Mouse (Mus musculus) lung, embryonic 15.5 days (tissue): ENCODE results near the gene Cdh11. TPM values are rescaled to one million over a fixed set of nuclear protein-coding genes. Genes with fewer than 3 reads are reported as not detected.
A peak's percentile ranks its signal among the peaks of the same experiment; 100 is the strongest.

ENCODE experiments used
- ATAC-seq: fragments of 200-750 bp; cut with Nextera tagmentation; 2 replicates; pipeline ENCODE4 v1.8.0; 2017; ENCODE audit warnings: moderate number of reproducible peaks, borderline replicate concordance; ENCODE audit not compliant: low FRiP score, low TSS enrichment; ENCODE audit errors: extremely low read depth
- H3K27ac ChIP-seq: fragments of 300-500 bp; sonication (generic); 2 replicates; pipeline ENCODE4 v1.5.1; 2015; ENCODE audit warnings: moderate library complexity, mild to moderate bottlenecking, inconsistent platforms
- H3K27me3 ChIP-seq: fragments of 300-500 bp; sonication (generic); 2 replicates; pipeline ENCODE4 v1.6.1; 2015; ENCODE audit warnings: inconsistent platforms
- H3K36me3 ChIP-seq: fragments of 300-500 bp; sonication (generic); 2 replicates; pipeline ENCODE4 v1.6.1; 2015; ENCODE audit warnings: inconsistent platforms
- H3K4me1 ChIP-seq: fragments of 300-500 bp; sonication (generic); 2 replicates; pipeline ENCODE4 v1.6.1; 2015; ENCODE audit warnings: inconsistent platforms
- H3K4me2 ChIP-seq: fragments of 300-500 bp; sonication (generic); 2 replicates; pipeline ENCODE4 v1.6.1; 2015; ENCODE audit warnings: inconsistent platforms, mild to moderate bottlenecking, moderate library complexity
- H3K4me3 ChIP-seq: fragments of 300-500 bp; sonication (generic); 2 replicates; pipeline ENCODE4 v1.5.1; 2015; ENCODE audit warnings: mild to moderate bottlenecking, inconsistent platforms
- H3K9ac ChIP-seq: fragments of 300-500 bp; sonication (generic); 2 replicates; pipeline ENCODE4 v1.6.1; 2015; ENCODE audit warnings: inconsistent platforms
- H3K9me3 ChIP-seq: fragments of 300-500 bp; sonication (generic); 2 replicates; pipeline ENCODE4 v1.6.1; 2016; ENCODE audit warnings: inconsistent platforms
- WGBS: fragments of 180-500 bp; shearing (Covaris S2); methylation state at CpG from one replicate; pipeline ENCODE4 v1.1.7; 2015; 5-methylcytosine and 5-hydroxymethylcytosine counted together
- polyA plus RNA-seq: library from polyadenylated mRNA; unstranded; fragments of >200 nt; fragmentation: Nextera tagmentation; extraction: Ambion mirVana; gene quantifications from 2 replicates; pipeline ENCODE4 v1.2.1, GENCODE M21; 2015

The Cdh11 gene
- polyA plus RNA-seq, 1 experiment from 2014 or later, result 178 TPM

- 83% methylated on average over 5 of the region's 5 CpGs for WGBS
- ATAC-seq, result no peak
- Histone ChIP-seq H3K27ac (no peak overlapping the region), H3K36me3 (peaks cover 8% of the 10 kb centered on the region; the same call in 1 of the 2 replicates), H3K4me1 (no peaks in the 10 kb centered on the region), H3K4me3 (no peak overlapping the region), H3K9ac (no peak overlapping the region), H3K27me3 (no peaks in the 10 kb centered on the region), H3K4me2 (no peak overlapping the region), H3K9me3 (no peaks in the 10 kb centered on the region)
Observed at GRCm38 (mm10) chr8:102753839-102754238, 31.6 kb downstream of the Cdh11 start.

GRCm38 (mm10) chr8:102742940-102743339 is 42.5 kb downstream of the Cdh11 start:
- Histone ChIP-seq H3K36me3 (no peaks in the 10 kb centered on the region), H3K4me2 (no peak overlapping the region), H3K4me1 (peaks cover 3% of the 10 kb centered on the region; the same call in 1 of the 2 replicates), H3K27ac (no peak overlapping the region), H3K9ac (no peak overlapping the region), H3K9me3 (no peaks in the 10 kb centered on the region), H3K4me3 (no peak overlapping the region), H3K27me3 (no peaks in the 10 kb centered on the region)
- no peak for ATAC-seq
- 70% methylated on average over 3 of the region's 3 CpGs for WGBS

- peaks cover 3% of the 10 kb centered on the region; the same call in 1 of the 2 replicates for H3K4me1 ChIP-seq
- no peak overlapping the region for H3K4me3 ChIP-seq
- no peaks in the 10 kb centered on the region for H3K9me3 ChIP-seq
- no peaks in the 10 kb centered on the region for H3K27me3 ChIP-seq
- H3K4me2 ChIP-seq, result no peak overlapping the region
- H3K9ac ChIP-seq, result no peak overlapping the region
- no peak overlapping the region for H3K27ac ChIP-seq
- ATAC-seq, result no peak
- 80% methylated on average over 5 of the region's 5 CpGs for WGBS
- no peaks in the 10 kb centered on the region for H3K36me3 ChIP-seq
Observed at GRCm38 (mm10) chr8:102742008-102742591, 43.3 kb downstream of the Cdh11 start.

- H3K9ac ChIP-seq, result no peak overlapping the region
- no peak overlapping the region for H3K4me2 ChIP-seq
- no peaks in the 10 kb centered on the region for H3K9me3 ChIP-seq
- peaks cover 3% of the 10 kb centered on the region; the same call in 1 of the 2 replicates for H3K4me1 ChIP-seq
- H3K36me3 ChIP-seq, result no peaks in the 10 kb centered on the region
- H3K27me3 ChIP-seq, result no peaks in the 10 kb centered on the region
- WGBS, result 47% methylated on average over 4 of the region's 4 CpGs
- no peak overlapping the region for H3K27ac ChIP-seq
- no peak for ATAC-seq
- H3K4me3 ChIP-seq, result no peak overlapping the region
Observed at GRCm38 (mm10) chr8:102740963-102741362, 44.5 kb downstream of the Cdh11 start.

GRCm38 (mm10) chr8:102738961-102739487 is 46.4 kb downstream of the Cdh11 start:
- Histone ChIP-seq H3K27me3 (no peaks in the 10 kb centered on the region), H3K27ac (no peak overlapping the region), H3K4me3 (no peak overlapping the region), H3K4me2 (no peak overlapping the region), H3K4me1 (peaks cover 3% of the 10 kb centered on the region; the same call in 1 of the 2 replicates), H3K9ac (no peak overlapping the region), H3K9me3 (no peaks in the 10 kb centered on the region), H3K36me3 (0 out of 2 replicates have a peak, but pooled peaks cover 2% of the 10 kb centered on the region)
- 0 out of 2 replicates have a peak, but pooled peaks have one; percentile 9 for ATAC-seq
- WGBS, result 82% methylated on average over 7 of the region's 7 CpGs

- Histone ChIP-seq H3K9me3 (no peaks in the 10 kb centered on the region), H3K9ac (no peak overlapping the region), H3K4me2 (no peak overlapping the region), H3K36me3 (0 out of 2 replicates have a peak, but pooled peaks cover 2% of the 10 kb centered on the region), H3K27ac (no peak overlapping the region), H3K4me1 (peaks cover 3% of the 10 kb centered on the region; the same call in 1 of the 2 replicates), H3K27me3 (no peaks in the 10 kb centered on the region), H3K4me3 (no peak overlapping the region)
- WGBS, result 78% methylated on average over 7 of the region's 7 CpGs
- no peak for ATAC-seq
Observed at GRCm38 (mm10) chr8:102738395-102738794, 47.0 kb downstream of the Cdh11 start.

- Histone ChIP-seq H3K9ac (no peak overlapping the region), H3K4me2 (no peak overlapping the region), H3K4me3 (no peak overlapping the region), H3K36me3 (0 out of 2 replicates have a peak, but pooled peaks cover 2% of the 10 kb centered on the region), H3K4me1 (no peaks in the 10 kb centered on the region), H3K9me3 (no peaks in the 10 kb centered on the region), H3K27me3 (no peaks in the 10 kb centered on the region), H3K27ac (no peak overlapping the region)
- no peak for ATAC-seq
- 76% methylated on average over 1 of the region's 1 CpGs for WGBS
Observed at GRCm38 (mm10) chr8:102734419-102734818, 51.0 kb downstream of the Cdh11 start.

- H3K4me2 ChIP-seq, result no peak overlapping the region
- H3K27me3 ChIP-seq, result no peaks in the 10 kb centered on the region
- H3K4me3 ChIP-seq, result no peak overlapping the region
- WGBS, result 74% methylated on average over 10 of the region's 10 CpGs
- no peak overlapping the region for H3K9ac ChIP-seq
- no peak for ATAC-seq
- no peaks in the 10 kb centered on the region for H3K9me3 ChIP-seq
- H3K27ac ChIP-seq, result no peak overlapping the region
- H3K36me3 ChIP-seq, result no peaks in the 10 kb centered on the region
- H3K4me1 ChIP-seq, result no peaks in the 10 kb centered on the region
Observed at GRCm38 (mm10) chr8:102726206-102726935, 59.1 kb downstream of the Cdh11 start.

GRCm38 (mm10) chr8:102725496-102725895 is 59.9 kb downstream of the Cdh11 start:
- Histone ChIP-seq H3K4me1 (no peaks in the 10 kb centered on the region), H3K36me3 (no peaks in the 10 kb centered on the region), H3K4me2 (no peak overlapping the region), H3K9ac (no peak overlapping the region), H3K9me3 (no peaks in the 10 kb centered on the region), H3K27ac (no peak overlapping the region), H3K27me3 (no peaks in the 10 kb centered on the region), H3K4me3 (no peak overlapping the region)
- WGBS, result 73% methylated on average over 3 of the region's 3 CpGs
- no peak for ATAC-seq

GRCm38 (mm10) chr8:102715956-102716355 is 69.5 kb downstream of the Cdh11 start:
- no peak overlapping the region for H3K27ac ChIP-seq
- ATAC-seq, result peak; percentile 28; the same call in 1 of the 2 replicates
- no peaks in the 10 kb centered on the region for H3K9me3 ChIP-seq
- 40% methylated on average over 4 of the region's 4 CpGs for WGBS
- no peak overlapping the region for H3K4me3 ChIP-seq
- H3K9ac ChIP-seq, result no peak overlapping the region
- H3K27me3 ChIP-seq, result no peaks in the 10 kb centered on the region
- peaks cover 20% of the 10 kb centered on the region for H3K36me3 ChIP-seq
- H3K4me1 ChIP-seq, result peaks cover 4% of the 10 kb centered on the region; the same call in 1 of the 2 replicates
- H3K4me2 ChIP-seq, result no peak overlapping the region

- Histone ChIP-seq H3K27me3 (no peaks in the 10 kb centered on the region), H3K4me3 (no peak overlapping the region), H3K36me3 (peaks cover 3% of the 10 kb centered on the region; the same call in 1 of the 2 replicates), H3K27ac (no peak overlapping the region), H3K4me2 (no peak overlapping the region), H3K9me3 (no peaks in the 10 kb centered on the region), H3K4me1 (no peaks in the 10 kb centered on the region), H3K9ac (no peak overlapping the region)
- 24% methylated on average over 7 of the region's 7 CpGs for WGBS
- ATAC-seq, result no peak
Observed at GRCm38 (mm10) chr8:102707305-102707704, 78.1 kb downstream of the Cdh11 start.

GRCm38 (mm10) chr8:102705376-102705905 is 80.0 kb downstream of the Cdh11 start:
- 62% methylated on average over 7 of the region's 7 CpGs for WGBS
- no peak for ATAC-seq
- Histone ChIP-seq H3K27me3 (no peaks in the 10 kb centered on the region), H3K9me3 (no peaks in the 10 kb centered on the region), H3K4me3 (no peak overlapping the region), H3K9ac (no peak overlapping the region), H3K4me2 (no peak overlapping the region), H3K4me1 (no peaks in the 10 kb centered on the region), H3K27ac (no peak overlapping the region), H3K36me3 (no peaks in the 10 kb centered on the region)
